Mouse (Mus musculus) heart, embryonic 16.5 days (tissue): ENCODE data around the gene Hsd17b11. TPM values are rescaled to one million over a fixed set of nuclear protein-coding genes. Genes with fewer than 3 reads are reported as not detected.
A peak's percentile ranks its signal among the peaks of the same experiment; 100 is the strongest.

Experiments used
- ATAC-seq: fragments of 200-750 bp; cut with Nextera tagmentation; replicated peaks from 2 replicates; pipeline ENCODE4 v1.8.0; 2017; ENCODE audit warnings: moderate number of reproducible peaks; ENCODE audit not compliant: insufficient read depth, low FRiP score; ENCODE audit errors: extremely low read depth
- H3K27ac ChIP-seq: fragments of 300-500 bp; sonication (generic); 2 replicates; pipeline ENCODE4 v1.5.1; 2014; ENCODE audit warnings: mild to moderate bottlenecking, low read length, control low read depth, moderate library complexity
- H3K27me3 ChIP-seq: fragments of 300-500 bp; sonication (generic); 2 replicates; pipeline ENCODE4 v1.6.1; 2014; ENCODE audit warnings: low read length, mixed read lengths; ENCODE audit not compliant: control insufficient read depth, insufficient read depth
- H3K36me3 ChIP-seq: fragments of 300-500 bp; sonication (generic); 2 replicates; pipeline ENCODE4 v1.6.1; 2014; ENCODE audit not compliant: control insufficient read depth, insufficient read depth
- H3K4me1 ChIP-seq: fragments of 300-500 bp; sonication (generic); 2 replicates; pipeline ENCODE4 v1.6.1; 2014; ENCODE audit warnings: low read length, mixed read lengths; ENCODE audit not compliant: control insufficient read depth, insufficient read depth
- H3K4me2 ChIP-seq: fragments of 300-500 bp; sonication (generic); 2 replicates; pipeline ENCODE4 v1.6.1; 2014; ENCODE audit warnings: low read depth, mild to moderate bottlenecking, control low read depth, low read length
- H3K4me3 ChIP-seq: fragments of 300-500 bp; sonication (generic); 2 replicates; pipeline ENCODE4 v1.5.1; 2014; ENCODE audit warnings: mild to moderate bottlenecking, control low read depth, low read length
- H3K9ac ChIP-seq: fragments of 300-500 bp; sonication (generic); 2 replicates; pipeline ENCODE4 v1.6.1; 2014; ENCODE audit warnings: low read length, control low read depth
- H3K9me3 ChIP-seq: fragments of 300-500 bp; sonication (generic); replicated peaks from 2 replicates; pipeline ENCODE4 v1.6.1; 2016; ENCODE audit warnings: low read length; ENCODE audit not compliant: control insufficient read depth
- WGBS: fragments of 180-500 bp; shearing (Covaris S2); extraction: QIAGEN DNeasy Blood & Tissue Kit; methylation state at CpG from one replicate; pipeline ENCODE4 v1.1.7; 2014; 5-methylcytosine and 5-hydroxymethylcytosine counted together
- polyA plus RNA-seq: library from polyadenylated mRNA; unstranded; fragments of >200 nt; fragmentation: Nextera tagmentation; extraction: Ambion mirVana; gene quantifications from 2 replicates; pipeline ENCODE4 v1.2.1, GENCODE M21; 2015

The Hsd17b11 gene
- polyA plus RNA-seq, 1 experiment from 2014 or later: 3.3 TPM

DNA sequence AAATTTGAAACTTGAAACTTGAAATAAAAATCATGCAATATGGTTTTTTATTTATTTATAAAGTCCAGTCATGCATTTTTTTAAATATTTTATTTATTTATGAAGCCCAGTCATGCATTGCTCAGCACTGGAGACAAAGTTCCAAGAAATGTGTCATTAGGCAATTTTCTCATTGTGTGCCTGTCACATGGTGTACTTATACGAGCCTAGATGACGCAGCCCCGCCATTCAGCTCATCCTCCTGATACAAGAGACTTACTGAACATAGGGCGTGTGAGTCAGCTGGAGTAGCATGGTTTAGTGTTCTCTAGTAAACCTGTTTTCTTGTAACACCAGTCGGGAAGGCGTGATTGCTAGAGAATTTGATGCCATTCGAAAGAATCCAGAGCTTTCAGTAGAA lies 34.6 kb upstream of the Hsd17b11 start:
- Histone ChIP-seq H3K4me3 (no peak overlapping the region), H3K27me3 (no peaks in the 10 kb centered on the region), H3K4me1 (no peaks in the 10 kb centered on the region), H3K9ac (no peak overlapping the region), H3K36me3 (peaks cover 26% of the 10 kb centered on the region), H3K27ac (no peak overlapping the region), H3K4me2 (no peak overlapping the region), H3K9me3 (no peaks in the 10 kb centered on the region)
- 88% methylated on average over 7 of the region's 7 CpGs for WGBS
- no peak for ATAC-seq

DNA sequence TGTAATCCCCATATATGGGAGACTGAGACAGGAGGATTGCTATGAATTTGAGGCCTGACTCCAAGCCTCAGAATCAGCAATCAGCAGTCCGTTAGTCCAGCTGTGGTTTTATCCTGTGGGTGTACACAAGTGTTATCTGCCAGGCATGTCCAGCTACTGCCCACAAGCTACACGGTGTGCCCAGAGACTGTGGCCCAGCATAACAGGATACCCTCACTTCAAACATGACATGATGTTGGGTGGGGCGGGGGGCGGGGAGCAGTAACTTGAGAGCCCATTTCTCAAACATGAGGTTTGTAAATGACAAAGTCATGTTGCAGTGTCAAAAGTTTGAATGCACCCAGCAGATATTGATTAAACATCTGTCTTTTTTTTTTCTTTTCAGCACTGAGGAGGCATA lies 34.1 kb upstream of the Hsd17b11 start:
- ATAC-seq: no peak

DNA sequence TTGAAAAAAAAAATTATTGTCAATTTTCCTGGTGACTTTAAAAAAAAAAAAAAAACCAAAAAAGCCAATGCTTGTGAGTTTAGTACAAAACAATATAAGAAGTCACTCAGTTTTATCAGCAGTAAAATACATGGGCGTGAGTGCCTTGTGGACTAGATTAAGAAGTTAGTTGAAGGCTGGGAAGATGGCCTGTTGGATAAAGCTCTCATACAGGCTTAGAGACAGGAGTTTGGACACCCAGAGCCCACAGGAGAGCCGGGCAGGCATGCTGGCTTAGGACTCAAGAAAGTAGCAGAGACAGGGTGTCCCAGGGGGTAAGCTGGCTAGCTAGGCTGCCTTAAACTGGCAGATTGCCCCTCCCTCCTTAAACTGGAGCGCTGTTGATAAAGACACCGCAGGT lies 33.2 kb upstream of the Hsd17b11 start:
- no peaks in the 10 kb centered on the region for H3K27me3 ChIP-seq
- ATAC-seq: no peak
- peaks cover 26% of the 10 kb centered on the region for H3K36me3 ChIP-seq
- no peaks in the 10 kb centered on the region for H3K4me1 ChIP-seq
- 94% methylated on average over 4 of the region's 4 CpGs for WGBS
- no peak overlapping the region for H3K9ac ChIP-seq
- no peak overlapping the region for H3K4me3 ChIP-seq
- H3K9me3 ChIP-seq: no peaks in the 10 kb centered on the region
- H3K27ac ChIP-seq: no peak overlapping the region
- H3K4me2 ChIP-seq: no peak overlapping the region

More for the DNA sequence above, 34.1 kb upstream of the Hsd17b11 start:
- 81% methylated on average over 4 of the region's 4 CpGs for WGBS
- Histone ChIP-seq H3K4me3 (no peak overlapping the region), H3K36me3 (peaks cover 29% of the 10 kb centered on the region), H3K9me3 (no peaks in the 10 kb centered on the region), H3K27ac (no peak overlapping the region), H3K4me2 (no peak overlapping the region), H3K9ac (no peak overlapping the region), H3K27me3 (no peaks in the 10 kb centered on the region), H3K4me1 (no peaks in the 10 kb centered on the region)

DNA sequence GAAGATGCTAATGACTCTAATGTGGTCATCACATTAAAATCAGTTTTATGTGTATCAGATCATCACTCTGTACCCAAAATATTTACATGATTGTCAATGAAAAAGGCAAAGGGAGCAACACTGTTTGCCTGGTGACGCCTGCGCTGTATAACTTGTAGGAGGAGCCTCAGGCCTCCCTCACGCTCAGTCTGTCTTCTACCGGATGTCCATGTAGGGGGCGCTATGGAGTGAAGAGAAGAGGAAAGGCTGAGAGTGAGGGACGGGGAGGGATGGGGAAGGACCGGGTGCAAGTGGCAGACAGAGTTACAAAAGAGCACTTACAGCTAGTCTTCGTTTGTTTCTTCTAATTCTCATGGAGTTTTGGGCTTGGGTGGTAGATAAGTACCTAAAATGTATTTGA lies 31.2 kb upstream of the Hsd17b11 start:
- Histone ChIP-seq H3K4me2 (no peak overlapping the region), H3K27me3 (no peaks in the 10 kb centered on the region), H3K36me3 (peaks cover 21% of the 10 kb centered on the region), H3K9me3 (no peaks in the 10 kb centered on the region), H3K27ac (no peak overlapping the region), H3K9ac (no peak overlapping the region), H3K4me3 (no peak overlapping the region), H3K4me1 (peaks cover 5% of the 10 kb centered on the region; the same call in 1 of the 2 replicates)
- ATAC-seq: no peak
- WGBS: 68% methylated on average over 8 of the region's 8 CpGs

DNA sequence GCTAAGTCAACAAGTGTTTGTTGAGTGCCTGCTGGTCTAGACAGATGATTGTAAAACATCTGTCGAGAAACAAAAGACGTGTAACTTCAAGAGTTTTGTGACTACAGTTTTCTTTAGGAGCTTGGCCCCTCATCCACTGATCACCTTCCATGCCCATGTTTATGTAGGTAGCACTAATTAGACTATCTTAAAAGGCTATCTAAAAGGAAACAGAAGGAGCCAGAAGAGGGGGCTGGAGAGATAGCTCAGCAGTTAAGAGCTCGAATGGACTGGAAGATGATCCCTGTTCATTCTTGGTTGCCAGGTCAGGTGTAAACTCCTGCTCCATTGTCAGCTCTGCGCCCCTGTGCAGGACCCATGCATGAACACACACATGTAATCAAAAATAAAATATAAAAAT lies 26.4 kb upstream of the Hsd17b11 start:
- Histone ChIP-seq H3K9me3 (no peaks in the 10 kb centered on the region), H3K9ac (peak overlapping the region; percentile 91; the same call in 1 of the 2 replicates), H3K36me3 (peaks cover 21% of the 10 kb centered on the region), H3K27ac (no peak overlapping the region), H3K4me3 (peak overlapping the region; percentile 84), H3K4me1 (peaks cover 15% of the 10 kb centered on the region), H3K27me3 (no peaks in the 10 kb centered on the region), H3K4me2 (peak overlapping the region; percentile 92)
- no peak for ATAC-seq
- WGBS: 44% methylated on average over 4 of the region's 4 CpGs

DNA sequence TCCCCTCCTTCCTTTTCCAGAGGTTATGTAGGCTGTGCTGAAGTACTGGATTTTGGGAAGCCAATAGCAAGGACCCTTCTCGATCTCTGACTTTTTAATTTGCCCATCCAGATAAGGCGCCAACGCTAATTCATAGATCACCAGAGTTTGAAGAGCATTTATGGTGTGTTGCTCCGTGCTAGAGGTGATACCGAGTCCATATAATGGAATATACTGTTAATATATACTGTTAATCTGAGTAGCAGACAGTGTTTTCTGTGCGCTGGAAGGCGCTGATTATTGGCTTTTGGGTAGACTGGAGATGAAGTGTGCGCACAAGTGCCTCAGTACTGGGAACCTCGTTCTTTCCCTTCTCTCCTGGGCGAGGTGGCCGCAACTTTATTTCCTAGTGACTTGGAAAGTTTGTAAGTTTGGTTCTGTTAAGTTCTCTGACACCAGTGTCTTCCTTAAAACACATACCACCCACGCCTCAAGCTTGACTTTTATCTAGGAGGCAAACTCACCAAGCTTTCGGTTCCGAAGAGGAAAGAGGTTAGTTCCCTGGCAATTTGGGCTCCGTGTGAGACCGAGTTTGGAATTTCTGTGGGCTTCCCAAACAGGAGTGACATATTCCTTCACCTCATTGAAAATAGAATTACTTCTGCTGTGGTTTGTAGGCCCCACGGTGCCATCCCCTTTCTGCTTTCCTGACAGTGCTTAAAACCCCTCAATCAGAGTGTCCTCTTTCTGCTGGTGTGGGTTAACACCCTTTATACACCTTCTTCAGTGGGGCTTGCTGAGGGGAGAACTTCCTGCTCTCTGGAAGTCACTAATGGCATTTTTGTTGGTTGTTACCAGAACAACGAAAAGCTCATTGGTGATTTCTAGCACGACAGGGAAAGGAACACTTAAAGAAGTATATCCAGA lies 25.7 kb upstream of the Hsd17b11 start:
- peaks cover 19% of the 10 kb centered on the region for H3K36me3 ChIP-seq

DNA sequence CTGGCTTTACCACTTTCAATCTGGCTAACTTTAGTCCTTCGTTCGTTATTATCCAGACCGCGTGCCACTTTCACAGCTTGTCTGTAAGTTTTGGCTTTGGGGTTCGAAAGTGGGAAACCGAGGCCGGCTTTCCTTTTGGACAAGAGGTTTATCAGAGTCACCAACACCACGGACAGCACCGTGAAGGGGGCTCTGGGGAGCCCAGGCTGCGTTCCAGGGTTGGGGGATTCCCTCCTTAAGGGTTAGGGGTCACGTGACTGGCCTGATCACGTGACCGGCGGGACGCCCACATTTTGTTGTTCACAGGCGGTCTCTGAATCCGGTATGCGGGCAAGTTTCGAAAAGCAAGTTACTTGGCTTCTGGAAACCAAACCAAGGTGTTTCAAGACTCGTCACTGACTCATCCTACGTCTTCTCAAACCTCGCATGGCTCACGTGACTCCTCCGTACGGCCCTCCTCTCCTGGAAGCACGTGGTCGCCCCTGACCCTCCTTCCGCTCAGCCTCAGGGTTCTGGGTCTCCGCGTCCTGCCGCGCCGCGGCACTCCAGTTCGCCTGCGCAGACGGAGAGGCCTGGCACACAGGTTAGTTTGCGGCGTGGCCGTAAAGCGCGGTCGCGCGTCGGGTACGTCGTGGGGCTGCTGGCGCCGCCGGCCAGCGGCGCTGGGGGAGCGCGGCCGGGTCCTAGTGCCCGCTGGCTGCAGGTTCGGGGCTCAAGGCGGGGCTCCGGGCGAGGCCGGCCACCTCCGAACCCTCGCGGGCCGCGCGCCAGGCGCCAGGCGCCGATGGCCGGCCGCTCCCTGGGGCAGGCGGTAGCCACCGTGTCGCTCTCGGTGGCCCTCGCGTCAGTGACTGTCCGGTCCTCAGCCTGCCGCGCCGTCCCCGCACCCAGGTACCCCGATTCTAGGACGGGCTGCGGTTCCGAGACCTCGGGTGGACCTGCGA lies 24.8 kb upstream of the Hsd17b11 start, which contains the start of gene Nudt9:
TSS of gene Nudt9 (plus strand) at position 51 of the 944 bp plus-strand sequence.
- peak; percentile 96 for ATAC-seq
- Histone ChIP-seq H3K36me3 (peaks cover 11% of the 10 kb centered on the region), H3K4me2 (peak within 1 kb of the TSS; percentile 92), H3K27me3 (no peaks in the 10 kb centered on the region), H3K4me1 (peaks cover 15% of the 10 kb centered on the region), H3K27ac (peak within 1 kb of the TSS; percentile 91), H3K9ac (peak within 1 kb of the TSS; percentile 91), H3K9me3 (no peaks in the 10 kb centered on the region), H3K4me3 (peak within 1 kb of the TSS; percentile 84)
- 5% methylated on average over 90 of the region's 90 CpGs for WGBS

More for the DNA sequence above, 25.7 kb upstream of the Hsd17b11 start:
- Histone ChIP-seq H3K27ac (peak overlapping the region; percentile 91), H3K9me3 (no peaks in the 10 kb centered on the region), H3K9ac (peak overlapping the region; percentile 91), H3K4me2 (peak overlapping the region; percentile 92), H3K4me1 (peaks cover 15% of the 10 kb centered on the region), H3K27me3 (no peaks in the 10 kb centered on the region), H3K4me3 (peak overlapping the region; percentile 84)
- WGBS: 4% methylated on average over 19 of the region's 19 CpGs
- no peak; the same call in 1 of the 2 replicates for ATAC-seq

DNA sequence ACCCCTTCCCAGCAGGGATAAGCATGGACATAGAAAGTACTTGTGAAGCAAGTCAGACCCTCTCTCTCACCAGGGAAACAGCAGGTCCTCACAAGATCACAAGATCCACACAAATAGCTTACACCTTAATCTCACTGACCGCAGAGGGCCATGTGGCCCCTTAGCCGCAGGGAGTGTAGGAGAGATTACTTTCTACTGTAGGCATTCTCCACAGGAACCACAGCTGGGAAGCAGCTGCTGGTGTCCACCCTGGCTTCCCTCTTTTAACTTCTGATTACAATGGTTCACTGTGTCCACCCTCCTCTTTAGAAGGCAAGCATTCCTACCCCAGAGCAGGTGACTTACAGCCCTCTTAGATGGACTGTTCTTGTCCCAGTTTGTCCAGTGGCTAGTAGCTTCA lies 22.0 kb upstream of the Hsd17b11 start:
- no peak for ATAC-seq
- Histone ChIP-seq H3K4me2 (no peak overlapping the region), H3K27ac (no peak overlapping the region)

More for the DNA sequence above, 22.0 kb upstream of the Hsd17b11 start:
- Histone ChIP-seq H3K9me3 (no peaks in the 10 kb centered on the region), H3K9ac (no peak overlapping the region), H3K36me3 (no peaks in the 10 kb centered on the region), H3K4me1 (peaks cover 15% of the 10 kb centered on the region), H3K4me3 (no peak overlapping the region), H3K27me3 (no peaks in the 10 kb centered on the region)
- WGBS: 27% methylated on average over 2 of the region's 2 CpGs
